Comparison of ENCODE assay signal across 8 mouse cellular contexts in the genomic region with DNA sequence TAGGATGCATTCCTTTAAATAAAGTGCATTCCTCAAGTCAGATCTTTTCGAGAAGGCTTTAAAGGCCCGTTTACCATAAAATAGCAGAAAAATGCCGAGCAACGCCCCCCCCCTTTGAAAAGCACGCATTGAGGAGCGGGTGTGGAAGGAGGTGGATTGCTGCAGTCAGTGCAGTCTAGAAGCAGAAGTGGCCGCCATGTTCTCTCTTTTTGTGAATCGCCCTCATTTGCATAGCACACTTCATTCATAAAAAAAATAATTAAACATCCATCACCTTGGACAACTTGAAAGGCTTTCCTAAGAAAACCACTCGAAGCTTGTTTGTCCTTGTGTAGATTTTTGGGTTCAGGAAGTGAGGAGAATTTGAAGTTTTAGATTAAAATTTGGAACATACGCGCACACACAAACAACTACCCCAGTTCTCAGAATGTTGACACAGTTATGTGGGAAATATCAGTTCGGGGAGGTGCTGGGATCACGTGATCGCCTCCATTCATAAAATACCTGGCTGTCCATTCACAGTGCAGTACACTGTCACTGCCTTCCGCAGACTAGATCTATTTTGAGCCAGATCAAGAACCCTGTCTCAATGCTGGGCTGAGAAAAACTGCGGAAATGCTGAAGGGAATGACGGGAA. TPM values are rescaled to one million over a fixed set of nuclear protein-coding genes. Genes with fewer than 3 reads are reported as not detected.
DNase-seq lines count a peak whose midpoint lies in the region; ATAC-seq and TF ChIP-seq lines count a peak whose summit lies in the region.

No protein-coding gene starts in this region.

- TF ChIP-seq POLR2A in cerebellum, adult 2 months (IDR thresholded peaks at IDR 0.05; ENCODE audit: borderline replicate concordance, insufficient read depth, low read length): no peak

- H3K9ac ChIP-seq in forebrain, embryonic 16.5 days (replicated peaks; ENCODE audit: low read depth, low read length): peak overlapping the region; percentile 90
- H3K9ac ChIP-seq in hindbrain, postnatal 0 days (replicated peaks; ENCODE audit: low read length): peak overlapping the region; percentile 100

- WGBS in cerebellum, adult 2 months: under 1% methylated on average over 17 of the region's 17 CpGs
- WGBS in forebrain, embryonic 16.5 days: 3% methylated on average over 17 of the region's 17 CpGs
- under 1% methylated on average over 17 of the region's 17 CpGs for WGBS in hindbrain, postnatal 0 days
- WGBS in midbrain, embryonic 10.5 days: 20% methylated on average over 17 of the region's 17 CpGs

- peak overlapping the region; percentile 78 for H3K4me3 ChIP-seq in cerebellum, adult 2 months (replicated peaks; ENCODE audit: insufficient read depth, low read depth, low read length)
- H3K4me3 ChIP-seq in forebrain, embryonic 16.5 days (replicated peaks; ENCODE audit: low read length): peak overlapping the region; percentile 84
- peak overlapping the region; percentile 98 for H3K4me3 ChIP-seq in hindbrain, postnatal 0 days (ENCODE audit: low read length)
- H3K4me3 ChIP-seq in midbrain, embryonic 10.5 days: peak overlapping the region; percentile 96

- no peak overlapping the region for H3K27ac ChIP-seq in cerebellum, adult 2 months (ENCODE audit: insufficient read depth, low read length)
- no peak overlapping the region for H3K27ac ChIP-seq in forebrain, embryonic 16.5 days (ENCODE audit: low read length)
- peak overlapping the region; percentile 99; the same call in 1 of the 2 replicates for H3K27ac ChIP-seq in hindbrain, postnatal 0 days
- peak overlapping the region; percentile 99 for H3K27ac ChIP-seq in midbrain, embryonic 10.5 days (replicated peaks)

- no peaks in the 10 kb centered on the region for H3K9me3 ChIP-seq in forebrain, embryonic 16.5 days (ENCODE audit: control insufficient read depth, low read length)
- H3K9me3 ChIP-seq in hindbrain, postnatal 0 days (ENCODE audit: low read length): no peaks in the 10 kb centered on the region
- no peaks in the 10 kb centered on the region for H3K9me3 ChIP-seq in midbrain, embryonic 10.5 days (replicated peaks)

- intact Hi-C loops in left cerebral cortex, postnatal 4 days (cut with DNase I): loop anchor here (5.0 kb wide), 3 partner anchors 59 to 226 kb away; no protein-coding TSS in a partner anchor

- no peak for TF ChIP-seq CTCF in cerebellum, adult 2 months (IDR thresholded peaks at IDR 0.05; ENCODE audit: borderline replicate concordance, insufficient read depth, low read depth, low read length)
- TF ChIP-seq CTCF in hindbrain, postnatal 0 days (IDR thresholded peaks at IDR 0.05; ENCODE audit: low read depth): no peak

- DNase-seq in ovary, postnatal 14 days (ENCODE audit: low spot score): peak; percentile 22
- no peak for DNase-seq in ovary, postnatal 10 days (ENCODE audit: low spot score)
- peak; percentile 59 to 79 for DNase-seq in cerebellum, adult 2 months
- peak; percentile 76 for DNase-seq in hindbrain, postnatal 0 days (ENCODE audit: low spot score)
- peak; percentile 45 for DNase-seq in left cerebral cortex, postnatal 4 days
- DNase-seq in midbrain, embryonic 10.5 days (ENCODE audit: low spot score): peak; percentile 49
- peak; percentile 41 for DNase-seq in spleen, adult 12 weeks (ENCODE audit: low spot score)

- peak overlapping the region; percentile 78 for H3K4me2 ChIP-seq in forebrain, embryonic 16.5 days (ENCODE audit: low read length)
- H3K4me2 ChIP-seq in hindbrain, postnatal 0 days (ENCODE audit: low read depth, low read length): peak overlapping the region; percentile 66

- H3K36me3 ChIP-seq in forebrain, embryonic 16.5 days (ENCODE audit: control insufficient read depth, insufficient read depth): no peaks in the 10 kb centered on the region
- H3K36me3 ChIP-seq in hindbrain, postnatal 0 days (ENCODE audit: insufficient read depth, low read length): no peaks in the 10 kb centered on the region
- H3K36me3 ChIP-seq in midbrain, embryonic 10.5 days: peaks cover 8% of the 10 kb centered on the region

- H3K27me3 ChIP-seq in cerebellum, adult 2 months (ENCODE audit: control insufficient read depth, insufficient read depth, low read length): no peaks in the 10 kb centered on the region
- H3K27me3 ChIP-seq in forebrain, embryonic 16.5 days (replicated peaks; ENCODE audit: control insufficient read depth, insufficient read depth, low read length): no peaks in the 10 kb centered on the region
- H3K27me3 ChIP-seq in hindbrain, postnatal 0 days (ENCODE audit: insufficient read depth, low read length): no peaks in the 10 kb centered on the region
- peaks cover 7% of the 10 kb centered on the region for H3K27me3 ChIP-seq in midbrain, embryonic 10.5 days (ENCODE audit: low read depth, poor library complexity, severe bottlenecking)

- peak; percentile 32 for ATAC-seq in forebrain, embryonic 16.5 days
- ATAC-seq in hindbrain, postnatal 0 days: peak; percentile 31; the same call in 1 of the 2 replicates

- no peaks in the 10 kb centered on the region; the same call in 1 of the 2 replicates for H3K4me1 ChIP-seq in cerebellum, adult 2 months (ENCODE audit: control insufficient read depth, insufficient read depth, low read length)
- peaks cover 15% of the 10 kb centered on the region for H3K4me1 ChIP-seq in forebrain, embryonic 16.5 days (replicated peaks; ENCODE audit: control insufficient read depth, insufficient read depth, low read length)
- 0 out of 2 replicates have a peak, but pooled peaks cover 15% of the 10 kb centered on the region for H3K4me1 ChIP-seq in hindbrain, postnatal 0 days (ENCODE audit: insufficient read depth, low read length)
- peaks cover 37% of the 10 kb centered on the region for H3K4me1 ChIP-seq in midbrain, embryonic 10.5 days

RNA-seq across cellular contexts. Expression of a gene that starts 1.6 kb away (rescaled TPM):
- polyA plus RNA-seq in cerebellum, adult 2 months (2012; rRNA removed): 32.1 and 33.9 TPM in 2 replicates
- 8.2 and 11.4 TPM in 2 replicates for polyA plus RNA-seq in forebrain, embryonic 16.5 days (2015; fragmentation: Nextera tagmentation; extraction: Ambion mirVana)
- total RNA-seq in hindbrain, postnatal 0 days (2014; rRNA removed): 50.0 and 57.1 TPM in 2 replicates
- 15.3 and 15.5 TPM in 2 replicates for polyA plus RNA-seq in hindbrain, postnatal 0 days (2015; fragmentation: Nextera tagmentation; extraction: Ambion mirVana)
- total RNA-seq in left cerebral cortex, postnatal 4 days (2021): 10 to 100 TPM; 53.4 to 58.2 TPM
- polyA plus RNA-seq in midbrain, embryonic 10.5 days (2016; fragmentation: Nextera tagmentation; extraction: Ambion mirVana): 7.2 and 8.5 TPM in 2 replicates

Comparison
In these comparisons a context has a peak if more than half of its experiments do, and no peak if none do; other contexts are left out.
1. H3K27ac ChIP-seq: peak in hindbrain, postnatal 0 days (single experiment) and midbrain, embryonic 10.5 days (single experiment); none in cerebellum, adult 2 months (single experiment) and forebrain, embryonic 16.5 days (single experiment).
2. Peak in every context shown above with its lines, with median percentiles within 50 percentile points of each other: H3K4me3 ChIP-seq.